Mouse (Mus musculus): ENCODE measurements around the gene Cblc.
A peak's percentile ranks its signal among the peaks of the same experiment; 100 is the strongest.

Gene Cblc

GRCm38 (mm10) chr7:19749389-19750216 lies 47.0 kb downstream of the Cblc start:
- peak; percentile 67 for DNase-seq

GRCm38 (mm10) chr7:19748219-19749195 lies 48.1 kb downstream of the Cblc start:
- no peak for DNase-seq

- no peak for DNase-seq
Observed at GRCm38 (mm10) chr7:19747420-19748218, 49.0 kb downstream of the Cblc start.

DNA sequence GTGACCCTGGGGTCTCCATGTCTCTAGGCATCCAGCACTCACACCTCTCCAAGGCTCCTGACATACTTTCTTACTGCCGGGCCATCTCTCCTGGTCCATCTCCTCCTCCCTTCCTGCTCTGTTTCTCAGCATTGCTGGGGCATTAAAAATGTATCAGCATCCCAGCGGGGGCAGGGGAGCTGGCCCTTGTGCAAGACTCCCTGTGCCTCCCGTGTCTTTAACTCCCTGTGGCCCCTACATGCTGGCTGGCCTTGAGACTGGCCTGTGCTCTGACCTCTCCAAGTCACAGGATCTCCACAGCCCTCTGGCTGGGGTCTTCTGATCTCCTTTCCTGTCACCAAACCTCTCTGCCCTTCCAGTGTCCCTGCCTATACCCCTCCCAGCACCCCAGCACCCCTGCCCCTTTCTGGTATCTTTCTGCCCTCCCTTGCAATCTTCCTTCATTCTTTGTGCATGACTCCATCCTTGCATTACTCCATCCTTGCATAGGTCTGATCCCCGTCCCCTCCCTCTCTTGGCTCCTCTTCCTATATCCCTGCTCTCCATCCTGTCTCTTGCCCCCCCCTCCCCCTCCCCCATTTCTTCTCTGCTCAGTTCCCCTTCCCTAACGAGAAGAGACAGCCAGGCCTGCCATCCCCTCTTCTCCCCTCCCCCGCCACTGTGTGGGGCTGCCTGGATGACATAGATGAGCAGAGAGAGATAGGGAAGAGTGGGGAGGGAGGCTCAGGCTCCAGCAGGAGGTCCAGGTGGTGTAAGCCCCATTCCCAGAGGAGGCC lies 50.0 kb downstream of the Cblc start:
- DNase-seq: no peak

GRCm38 (mm10) chr7:19745971-19746370 lies 50.6 kb downstream of the Cblc start:
- DNase-seq: no peak

GRCm38 (mm10) chr7:19744590-19745385 lies 51.8 kb downstream of the Cblc start:
- DNase-seq: no peak

DNA sequence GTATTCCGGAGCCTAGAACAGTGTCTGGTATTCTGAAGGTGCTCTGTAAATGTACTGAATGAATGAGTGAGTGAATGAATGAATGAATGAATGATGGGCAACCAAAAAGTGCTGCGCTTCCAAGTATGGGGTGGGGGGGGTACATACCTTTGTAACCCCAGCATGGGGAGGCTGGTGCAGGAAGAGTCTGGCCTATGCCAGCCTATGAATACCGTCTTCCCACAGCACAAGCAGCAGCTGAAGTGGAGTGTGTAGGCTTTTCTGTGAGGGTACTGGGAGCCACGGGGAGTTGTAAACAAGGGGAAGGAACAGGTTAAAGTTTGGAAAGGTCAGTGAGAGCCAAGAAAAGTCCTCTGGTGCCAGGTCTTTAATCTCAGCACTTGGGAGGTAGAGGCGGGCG lies 52.8 kb downstream of the Cblc start:
- no peak for DNase-seq

DNA sequence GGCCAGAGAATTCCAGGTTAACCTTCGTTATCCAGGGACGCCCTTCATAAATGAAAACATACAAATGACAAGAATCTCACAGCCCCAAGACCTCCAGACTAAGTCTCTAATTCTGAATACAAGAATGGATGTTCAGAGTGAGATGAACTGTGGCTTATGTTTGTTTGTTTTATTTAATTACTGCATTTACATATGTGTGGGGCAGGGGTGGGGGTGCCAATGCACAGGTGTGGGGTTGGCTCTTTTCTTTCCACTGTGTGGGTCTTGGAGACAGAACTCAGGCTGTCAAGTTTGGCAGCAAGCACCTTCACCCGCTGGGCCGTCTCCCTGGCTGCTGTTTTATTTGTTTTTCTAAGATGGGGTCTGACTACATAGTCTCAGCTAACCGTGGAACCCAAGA lies 54.1 kb downstream of the Cblc start:
- no peak for DNase-seq

DNA sequence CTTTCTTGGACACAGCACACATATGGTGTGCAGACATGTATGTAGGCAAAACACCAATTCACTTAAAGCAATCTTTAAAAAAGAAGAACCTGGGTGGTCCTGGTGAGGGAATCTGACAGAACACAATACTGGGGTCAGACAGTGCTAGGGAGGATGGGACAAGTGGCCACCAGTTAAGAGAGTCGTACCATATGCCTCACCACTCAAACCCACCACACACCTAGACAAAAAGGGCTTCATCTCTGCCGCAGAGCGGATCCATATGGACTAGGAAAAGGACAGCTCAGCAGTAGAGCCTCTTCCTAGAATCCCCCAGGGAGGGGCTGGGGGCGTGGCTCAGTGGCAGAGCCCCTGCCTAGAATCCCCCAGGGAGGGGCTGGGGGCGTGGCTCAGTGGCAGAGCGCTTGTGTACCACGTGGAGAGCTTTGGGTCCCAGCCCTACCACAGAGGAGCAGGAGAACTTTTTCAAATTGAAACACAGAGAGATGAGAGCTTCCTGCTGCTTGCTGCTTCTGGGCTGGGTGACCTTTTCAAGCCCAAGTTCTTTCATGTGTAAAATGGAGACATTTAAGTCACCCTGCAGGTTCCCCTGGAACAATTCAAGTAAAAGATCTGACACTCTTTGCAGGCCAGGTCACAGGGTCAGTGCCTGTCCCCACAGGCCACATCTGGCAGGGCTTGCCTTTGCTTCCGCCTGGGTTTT lies 55.1 kb downstream of the Cblc start:
- DNase-seq: no peak

- no peak for DNase-seq
Observed at GRCm38 (mm10) chr7:19740269-19740668, 56.3 kb downstream of the Cblc start.

GRCm38 (mm10) chr7:19738771-19739170 lies 57.8 kb downstream of the Cblc start:
- no peak for DNase-seq

DNA sequence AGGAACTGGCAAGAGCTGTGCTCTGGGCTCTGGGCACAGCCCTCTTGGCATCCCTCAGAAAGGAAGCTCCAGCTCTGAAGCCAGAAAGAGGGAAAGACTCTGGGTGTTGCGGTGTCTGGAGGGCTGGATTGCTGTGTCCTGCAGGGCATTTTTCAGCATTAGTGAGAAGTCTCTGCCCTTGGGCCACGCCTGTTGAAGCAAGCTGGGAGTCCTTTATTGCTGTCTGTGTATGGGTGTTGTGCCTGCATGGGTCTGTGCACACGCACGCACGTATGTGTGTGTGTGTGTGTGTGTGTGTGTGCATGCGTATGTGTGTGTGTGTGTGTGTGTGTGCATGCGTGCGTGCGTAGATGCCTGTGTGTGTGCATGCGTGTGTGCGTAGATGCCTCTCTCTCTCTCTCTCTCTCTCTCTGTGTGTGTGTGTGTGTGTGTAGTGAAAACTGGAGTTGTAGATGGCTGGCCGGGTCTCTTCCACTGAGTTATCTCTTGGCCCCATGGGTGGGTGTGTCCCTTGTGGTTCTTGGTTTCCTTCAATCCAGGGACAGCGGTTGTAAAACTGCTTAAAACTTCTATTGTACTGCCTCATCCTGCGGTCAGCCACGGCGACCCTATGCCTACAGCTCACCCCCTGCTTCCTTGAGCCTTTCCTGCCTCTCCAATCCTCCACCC lies 60.1 kb downstream of the Cblc start:
- no peak for DNase-seq

DNA sequence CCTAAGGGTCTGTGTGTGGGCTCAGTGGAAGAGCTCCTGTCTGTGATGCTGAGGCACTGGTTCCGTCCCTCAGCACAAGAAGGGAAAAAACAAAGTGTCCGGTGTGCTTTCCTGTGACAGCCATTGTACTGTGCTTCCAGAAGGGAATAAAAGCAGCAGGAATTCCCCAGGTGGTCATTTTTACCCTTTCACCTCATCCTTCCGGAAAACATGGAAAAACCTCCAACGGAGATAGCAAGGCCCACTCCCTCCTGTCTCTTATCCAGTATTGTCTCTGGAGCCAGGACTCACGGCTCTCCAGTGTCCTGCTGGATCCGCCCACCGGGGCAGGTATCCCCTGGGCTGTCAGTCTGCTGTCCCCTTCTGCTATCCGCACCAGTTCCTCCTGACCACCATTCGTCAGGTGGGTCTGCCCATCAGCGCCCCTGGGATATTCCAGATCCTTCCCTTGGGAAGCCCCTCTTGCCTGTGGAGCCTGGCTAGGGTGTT lies 62.4 kb downstream of the Cblc start:
- DNase-seq: no peak
